Mouse (Mus musculus): ENCODE results near the gene Bmpr2.

DNA sequence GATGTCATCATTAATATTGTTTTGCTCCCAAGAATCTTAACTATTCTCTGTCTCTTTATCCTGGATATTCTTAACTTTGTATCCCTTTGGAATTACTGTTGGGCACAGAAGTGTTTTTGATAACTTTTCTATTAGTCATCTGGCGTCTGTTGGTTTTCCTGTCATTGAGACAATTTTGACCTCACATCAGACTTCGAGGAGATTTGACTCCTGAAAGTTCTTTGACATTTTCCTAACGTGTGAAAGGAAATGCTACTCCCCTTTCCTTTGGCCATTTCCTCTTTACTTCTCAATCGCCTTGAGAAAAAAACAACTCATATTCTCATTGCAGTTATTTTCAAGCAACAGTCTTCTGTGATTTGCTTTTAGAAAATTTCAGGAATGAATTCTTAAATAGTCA is 2.1 kb downstream of the Bmpr2 start:
- no peak for TF ChIP-seq CTCF (IDR thresholded peaks at IDR 0.05; ENCODE audit: borderline replicate concordance, insufficient read depth, low read length)
- TF ChIP-seq POLR2A (IDR thresholded peaks at IDR 0.05; ENCODE audit: low read depth, low read length) = no peak
